Mouse (Mus musculus) ES-E14 (cell line): ENCODE results near the gene Crls1.

Experiments
- CHD2 ChIP-seq: IDR thresholded peaks from 2 replicates; pipeline ENCODE4 v1.6.1; 2014; ENCODE audit warnings: mild to moderate bottlenecking, low read depth, low read length, inconsistent platforms
- HCFC1 ChIP-seq: IDR thresholded peaks from 2 replicates; pipeline ENCODE4 v1.6.1; 2012; ENCODE audit warnings: low read length, inconsistent platforms, borderline replicate concordance; ENCODE audit not compliant: insufficient read depth
- MAFK ChIP-seq: IDR thresholded peaks from 2 replicates; pipeline ENCODE4 v1.6.1; 2014; ENCODE audit warnings: mild to moderate bottlenecking, low read depth, low read length, inconsistent platforms; ENCODE audit not compliant: insufficient read depth
- ZC3H11A ChIP-seq: IDR thresholded peaks from 2 replicates; pipeline ENCODE4 v1.6.1; 2012; ENCODE audit warnings: low read depth, mild to moderate bottlenecking, inconsistent platforms, low read length, borderline replicate concordance
- ZNF384 ChIP-seq: IDR thresholded peaks from 2 replicates; pipeline ENCODE4 v1.6.1; 2012; ENCODE audit warnings: low read depth, low read length, inconsistent platforms

DNA sequence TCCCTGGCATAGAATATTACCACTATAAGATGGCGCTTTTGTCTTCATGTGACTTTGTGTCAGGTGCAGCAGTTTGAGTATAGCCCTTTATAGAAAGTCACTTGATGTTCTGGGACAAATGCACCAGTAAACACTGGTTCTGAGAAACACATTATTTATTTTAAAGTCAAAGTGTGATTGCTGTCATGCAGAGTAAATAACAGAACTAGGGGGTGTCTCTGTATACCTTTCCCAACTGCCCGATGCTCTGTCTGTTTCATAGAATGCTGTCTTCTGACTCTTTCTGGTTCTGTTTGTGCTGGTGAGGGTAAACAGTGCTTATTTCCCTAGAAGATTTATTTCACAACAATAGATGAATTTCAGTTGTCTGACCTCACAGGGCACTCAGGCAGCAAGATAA lies 16.9 kb downstream of the Crls1 start:
- TF ChIP-seq ZC3H11A = no peak
- no peak for TF ChIP-seq ZNF384
- no peak for TF ChIP-seq MAFK
- no peak for TF ChIP-seq CHD2
- no peak for TF ChIP-seq HCFC1
